Mouse (Mus musculus) kidney, adult 2 months (tissue): Measurements from ENCODE around the gene Gm20708.

Experiments used
- CTCF ChIP-seq: fragments of 200-500 bp; conservative IDR thresholded peaks from 2 replicates; pipeline ENCODE4 v1.5.1; 2011; ENCODE audit warnings: low read depth, mild to moderate bottlenecking, control low read depth, low read length, moderate library complexity, mixed read lengths; ENCODE audit not compliant: insufficient read depth, insufficient read length
- POLR2A ChIP-seq: fragments of 200-500 bp; IDR thresholded peaks from one replicate; pipeline ENCODE4 v1.6.1; 2011; ENCODE audit warnings: low read depth, low read length, control low read depth

DNA sequence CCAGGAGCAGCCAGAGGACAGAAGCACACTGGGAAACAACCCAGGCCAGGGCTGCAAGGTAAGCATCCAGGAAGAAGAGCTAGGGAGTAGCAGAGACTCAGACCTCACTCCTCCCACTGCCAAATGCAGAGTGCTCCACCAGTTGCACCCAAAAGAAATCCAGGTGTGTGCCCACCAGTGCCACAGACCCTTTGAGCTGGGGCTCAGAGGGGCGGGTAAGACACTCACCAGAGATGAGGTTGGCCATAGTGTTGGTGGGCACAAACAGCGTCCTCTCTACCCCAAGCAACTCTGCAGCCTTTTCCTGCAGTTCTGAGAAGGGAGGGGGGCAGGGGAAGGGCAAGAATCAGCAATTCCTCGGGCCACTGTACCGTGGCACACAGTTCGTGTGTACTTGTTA lies 61.9 kb downstream of the Gm20708 start:
- TF ChIP-seq POLR2A (no peak), CTCF (no peak)
